Mouse (Mus musculus) frontal cortex, postnatal 10 days (tissue): Measurements from ENCODE around the gene Hspb1.
A peak's percentile ranks its signal among the peaks of the same experiment; 100 is the strongest.

ENCODE experiments used
- DNase-seq, 2 experiments: peaks; one replicate each; pipeline ENCODE4 v3.0.0; 2022; ENCODE audit warnings: low spot score in 2 of 2, mixed read lengths in 1 of 2

Hspb1 gene

GRCm38 (mm10) chr5:135911633-135912220, 24.0 kb downstream of the Hspb1 start:
- DNase-seq = no peak

DNA sequence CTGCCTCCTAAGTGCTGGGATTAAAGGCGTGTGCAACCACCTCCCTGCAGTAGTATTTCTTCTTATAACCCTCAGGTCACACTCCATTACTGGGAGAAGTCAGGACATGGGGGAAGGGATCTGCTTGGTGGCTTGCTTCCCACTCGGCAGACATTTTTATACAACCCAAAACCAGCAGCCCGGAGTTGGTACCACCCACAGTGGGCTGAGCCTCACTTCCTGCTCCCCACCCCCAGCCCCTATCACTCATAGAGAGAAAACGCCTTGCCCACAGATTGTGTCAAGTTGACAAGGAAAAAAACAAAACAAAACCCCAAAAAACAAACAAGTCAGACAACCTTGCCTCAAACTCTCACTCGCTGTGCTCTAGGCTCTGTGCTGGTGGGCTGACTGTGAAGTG, 25.5 kb downstream of the Hspb1 start:
- no peak for DNase-seq

DNA sequence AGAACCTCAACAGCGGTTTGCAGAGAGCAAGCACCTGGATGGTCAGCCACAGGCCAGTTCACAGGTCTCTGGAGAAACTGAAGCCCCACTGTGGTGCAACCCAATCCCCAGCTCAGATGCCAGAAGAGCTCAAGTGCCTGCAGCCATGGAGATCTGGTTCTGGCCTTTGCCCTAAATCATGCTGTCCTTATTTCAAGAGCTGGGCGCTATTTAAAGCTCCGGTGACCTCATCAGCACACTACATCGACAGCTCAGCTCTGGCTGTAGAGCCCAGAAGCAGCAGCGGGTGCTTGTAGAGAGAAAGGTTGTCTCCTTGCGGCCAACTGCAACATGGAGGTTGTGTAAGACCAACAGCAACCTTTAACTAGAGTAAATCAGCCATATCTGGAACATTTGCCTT, 26.4 kb downstream of the Hspb1 start:
- DNase-seq = no peak

GRCm38 (mm10) chr5:135916051-135916565, 28.4 kb downstream of the Hspb1 start:
- no peak for DNase-seq

DNA sequence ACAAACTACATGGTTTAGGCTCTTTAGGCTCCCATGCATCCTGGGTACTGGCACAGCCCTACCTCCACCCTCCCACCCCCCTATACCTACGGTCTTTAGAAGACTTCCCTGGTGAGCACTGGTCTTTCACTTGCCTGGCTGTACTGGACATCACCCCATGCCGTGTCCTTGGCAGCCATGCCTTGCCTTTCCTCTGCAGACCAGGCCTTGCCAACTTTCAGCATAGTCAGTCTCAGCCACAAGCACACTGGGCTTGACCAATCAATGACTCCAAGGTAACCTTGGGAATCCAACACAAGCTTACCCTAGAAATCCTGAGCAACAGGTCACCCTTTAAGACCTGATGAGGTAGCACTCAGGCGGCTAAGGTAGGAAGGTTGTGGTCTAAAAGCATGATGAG, 28.9 kb downstream of the Hspb1 start:
- DNase-seq = no peak

GRCm38 (mm10) chr5:135917327-135918058, 29.8 kb downstream of the Hspb1 start:
- no peak for DNase-seq

- DNase-seq = no peak
Measured at GRCm38 (mm10) chr5:135918059-135918437, 30.3 kb downstream of the Hspb1 start.

- DNase-seq = no peak
Measured at GRCm38 (mm10) chr5:135918593-135918992, 30.9 kb downstream of the Hspb1 start.

DNA sequence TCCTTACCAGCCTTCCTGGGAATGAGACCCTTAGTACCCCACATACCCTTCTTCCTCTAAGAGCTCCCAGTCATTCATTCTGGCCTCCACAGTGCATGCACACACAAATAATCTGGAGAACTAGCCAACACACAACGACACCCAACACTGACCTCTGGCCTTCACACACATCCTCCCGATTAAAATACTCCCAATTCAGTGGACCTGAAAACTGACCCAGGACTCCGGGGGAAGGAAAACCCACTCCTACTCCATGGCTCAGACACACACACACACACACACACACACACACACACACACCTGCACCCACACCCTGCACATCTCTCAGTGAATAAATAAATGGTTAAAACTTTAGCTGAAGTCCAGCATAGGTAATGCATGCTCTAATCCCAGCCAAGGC, 32.2 kb downstream of the Hspb1 start:
- DNase-seq = no peak

DNA sequence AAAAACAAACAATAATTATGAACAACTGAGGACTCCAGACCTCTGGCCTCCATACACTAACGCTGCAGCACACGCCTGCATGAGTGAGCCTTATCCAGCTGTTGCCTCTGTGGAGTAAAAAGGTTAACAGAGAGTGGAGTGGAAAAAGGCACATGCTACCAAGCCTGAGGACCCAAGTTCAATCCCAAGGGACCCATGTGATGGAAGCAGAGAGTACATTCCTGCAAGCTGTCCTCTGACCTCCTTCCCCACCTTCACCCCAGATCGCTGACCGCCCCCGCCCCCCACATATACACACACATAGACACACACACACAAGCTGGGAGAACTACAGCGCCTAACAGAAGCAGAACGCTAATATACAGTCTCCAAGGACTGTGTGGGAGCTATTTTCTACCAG, 36.2 kb downstream of the Hspb1 start:
- DNase-seq = no peak

DNA sequence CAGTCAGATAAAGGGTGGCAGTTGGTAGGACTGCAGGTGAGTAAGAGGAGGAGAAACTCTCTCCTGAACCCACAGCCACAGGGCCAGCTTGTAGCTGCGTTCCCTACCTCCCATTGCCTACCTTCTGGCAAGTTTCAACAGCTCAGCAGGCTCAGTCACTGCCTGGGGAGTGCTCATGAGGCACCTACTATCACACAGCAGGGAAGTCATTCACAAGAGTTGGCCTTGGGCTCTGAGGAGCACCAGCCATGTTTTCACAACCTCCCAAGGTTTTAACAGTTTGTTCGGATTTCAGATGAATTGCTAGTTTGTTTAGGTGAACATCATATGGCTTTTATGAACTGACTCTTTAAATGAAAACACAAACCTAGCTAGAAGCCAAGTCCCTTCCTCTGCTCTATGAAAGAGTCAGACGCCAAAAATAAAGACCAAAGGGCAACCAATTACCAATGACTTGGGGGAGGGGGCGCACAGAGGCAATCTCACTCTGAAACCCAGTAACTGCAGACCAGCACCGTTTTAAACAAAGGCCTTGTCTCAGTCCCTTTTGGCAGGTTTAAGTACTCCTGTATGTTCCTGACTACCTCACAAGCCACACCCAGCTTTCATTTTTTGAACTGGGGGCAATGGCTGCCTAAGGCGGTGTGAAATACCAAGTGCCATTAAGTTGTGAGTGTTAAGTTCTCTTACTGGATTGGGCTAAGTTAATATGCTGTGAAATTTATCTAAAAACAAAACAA, 42.1 kb downstream of the Hspb1 start:
- no peak for DNase-seq

DNA sequence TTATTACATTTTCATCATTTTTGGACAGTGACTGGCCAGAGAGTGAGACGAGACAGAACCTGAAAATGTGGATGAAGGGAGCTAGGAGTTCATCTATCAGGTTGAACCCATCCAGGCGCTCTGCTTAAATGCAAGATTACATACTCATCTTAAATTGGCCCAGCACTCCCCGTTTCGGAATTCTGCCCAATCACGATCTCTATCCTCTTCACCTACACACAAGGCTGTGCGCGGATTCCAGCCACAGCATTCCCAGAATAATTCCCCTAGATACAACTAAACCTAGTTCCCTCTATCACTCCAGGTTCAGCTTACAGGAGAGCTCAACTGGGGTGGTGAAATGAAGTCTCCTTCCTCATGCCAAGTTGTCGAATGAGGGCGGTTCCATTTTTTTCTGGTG, 43.8 kb downstream of the Hspb1 start:
- DNase-seq = no peak

- DNase-seq = no peak
Measured at GRCm38 (mm10) chr5:135932359-135932758, 44.6 kb downstream of the Hspb1 start.

DNA sequence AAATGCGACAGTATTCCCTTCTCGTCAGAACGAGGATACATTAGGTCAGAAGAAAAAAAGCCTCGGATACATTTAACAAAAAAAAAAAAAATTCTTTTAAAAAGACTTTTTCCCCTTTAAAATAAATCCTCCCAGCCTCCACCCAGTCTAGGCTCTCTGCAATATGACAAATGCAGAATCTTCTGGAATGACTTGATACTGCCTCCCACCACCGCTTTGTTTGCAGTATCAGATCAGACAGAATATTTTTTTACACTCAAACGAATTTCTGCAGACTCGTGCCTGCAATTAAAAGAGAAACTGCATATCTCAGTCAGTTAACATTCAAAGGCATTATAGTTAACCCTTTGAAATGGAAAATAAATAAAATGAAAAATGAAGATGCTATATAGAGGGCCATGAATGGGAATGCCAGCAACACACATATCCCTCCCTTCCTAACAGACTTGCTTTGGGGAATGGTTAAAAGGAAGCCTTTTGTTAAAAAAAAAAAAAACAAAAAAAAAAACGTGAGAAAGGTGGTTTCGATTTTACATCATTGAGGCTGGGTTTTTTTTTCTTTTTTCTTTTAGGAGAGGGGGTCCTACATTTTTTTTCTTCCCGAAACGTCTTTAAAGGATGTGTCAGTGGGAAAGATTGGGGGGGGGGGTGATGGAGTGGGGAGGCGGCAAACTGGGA, 45.6 kb downstream of the Hspb1 start:
- DNase-seq = no peak

- DNase-seq = peak; percentile 80 to 85
Measured at GRCm38 (mm10) chr5:135933900-135934441, 46.3 kb downstream of the Hspb1 start.

DNA sequence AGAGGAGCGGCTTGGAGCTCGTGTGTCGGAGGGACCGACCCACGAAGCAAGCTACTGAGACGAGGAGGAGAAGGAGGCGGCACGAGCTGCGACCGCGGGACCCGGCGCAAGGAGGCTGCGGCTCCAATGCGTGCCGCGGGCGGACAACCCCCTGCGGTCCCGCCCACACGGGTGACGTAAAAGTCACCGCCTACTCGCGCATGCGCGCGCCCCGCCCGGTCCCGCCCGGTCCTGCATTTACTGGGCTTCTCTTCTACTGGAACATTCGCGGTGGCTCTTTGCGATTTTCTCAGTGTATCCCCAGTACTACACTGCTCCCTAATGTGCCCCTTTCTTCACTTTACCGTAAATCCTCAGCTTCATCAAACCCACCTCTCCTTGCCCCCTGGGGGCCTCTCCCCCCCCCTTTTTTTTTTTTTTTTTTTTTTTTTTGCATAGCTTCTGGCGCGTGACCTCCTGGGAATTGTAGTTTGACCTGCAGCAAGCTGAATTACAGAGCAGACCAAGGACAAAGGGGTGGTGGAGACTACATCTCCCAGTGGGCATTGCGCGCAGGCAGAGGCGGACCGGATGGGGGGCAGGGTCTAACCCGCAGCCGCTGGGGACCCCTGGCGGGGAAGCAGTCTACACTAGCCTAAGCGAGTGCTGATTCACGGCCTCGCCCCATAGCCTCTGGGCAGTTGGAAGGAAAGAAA, 46.9 kb downstream of the Hspb1 start, which contains the start of gene Ywhag:
Gene Ywhag, minus strand, starts transcription at position 136 of the 695 bp plus-strand sequence.
- DNase-seq = peak; percentile 94 to 97

DNA sequence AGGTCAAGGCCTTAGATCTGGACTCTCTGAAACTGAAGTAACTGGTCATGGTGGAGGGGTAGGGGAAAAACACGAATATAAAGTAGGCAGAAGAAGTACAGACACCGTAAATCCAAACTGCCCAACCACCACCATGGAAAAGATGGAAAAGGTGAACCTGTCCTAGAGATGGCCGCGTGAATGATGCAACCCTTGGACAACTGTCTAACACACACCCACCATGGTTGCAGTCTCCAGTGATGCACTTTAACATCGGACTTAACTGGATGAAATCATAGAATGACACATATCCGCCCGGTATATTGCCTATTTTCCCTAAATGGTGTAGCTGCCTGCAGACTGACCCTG, 47.4 kb downstream of the Hspb1 start:
- no peak for DNase-seq

- DNase-seq = no peak
Measured at GRCm38 (mm10) chr5:135935641-135936190, 48.0 kb downstream of the Hspb1 start.
